Mouse (Mus musculus): ENCODE data around the gene Srd5a1. TPM values are rescaled to one million over a fixed set of nuclear protein-coding genes. Genes with fewer than 3 reads are reported as not detected.
"Not testable (repeated sequence)": the region's sequence is repeated elsewhere in the genome, so short reads cannot be mapped to it uniquely, and the experiment has no call there.

Srd5a1 gene
- total and polyA plus RNA-seq, 3 experiments: 7.7 to 10.5 TPM; not detected in 1

GRCm38 (mm10) chr13:69572594-69572993 lies 38.6 kb downstream of the Srd5a1 start:
- H3K79me2 ChIP-seq (ENCODE audit: control insufficient read depth, insufficient read depth, low read length, poor library complexity): no peaks in the 10 kb centered on the region
- H3K9ac ChIP-seq (ENCODE audit: control insufficient read depth, low read depth, low read length, poor library complexity, severe bottlenecking): no peak overlapping the region
- H3K27me3 ChIP-seq (ENCODE audit: control insufficient read depth in 1 of 2, insufficient read depth in 2 of 2, low read length in 2 of 2): no peaks in the 10 kb centered on the region
- no peak for DNase-seq (ENCODE audit: low read depth, low spot score)
- TF ChIP-seq E2F4 (IDR thresholded peaks at IDR 0.05; ENCODE audit: borderline replicate concordance, low read depth, low read length): no peak
- no peak for TF ChIP-seq BHLHE40 (IDR thresholded peaks at IDR 0.05; ENCODE audit: borderline replicate concordance, low read depth, low read length)
- no peak for TF ChIP-seq USF2 (IDR thresholded peaks at IDR 0.05; ENCODE audit: borderline replicate concordance in 1 of 2, insufficient read depth in 1 of 2, low read depth in 1 of 2, low read length in 2 of 2)
- TF ChIP-seq MAX (IDR thresholded peaks at IDR 0.05; ENCODE audit: low read length): no peak
- TF ChIP-seq ZC3H11A (IDR thresholded peaks at IDR 0.05; ENCODE audit: low read depth, low read length): no peak
- no peak for TF ChIP-seq MAZ (IDR thresholded peaks at IDR 0.05; ENCODE audit: low read depth, low read length)
- no peak for TF ChIP-seq EP300 (IDR thresholded peaks at IDR 0.05; ENCODE audit: low read depth in 1 of 2, low read length in 2 of 2)
- no peak for TF ChIP-seq MAFK (IDR thresholded peaks at IDR 0.05; ENCODE audit: borderline replicate concordance, low read depth, low read length)
- H3K4me1 ChIP-seq (ENCODE audit: control insufficient read depth in 1 of 2, insufficient read depth in 2 of 2, low read length in 2 of 2): no peaks in the 10 kb centered on the region
- H3K9me3 ChIP-seq (replicated peaks; ENCODE audit: insufficient read depth, low read length): no peaks in the 10 kb centered on the region
- no peaks in the 10 kb centered on the region for H3K36me3 ChIP-seq (ENCODE audit: control insufficient read depth in 1 of 2, insufficient read depth in 2 of 2, low read length in 2 of 2)
- no peak overlapping the region for H3K27ac ChIP-seq (ENCODE audit: control insufficient read depth, low read depth, low read length)
- no peak overlapping the region for H3K4me3 ChIP-seq (ENCODE audit: control insufficient read depth in 1 of 2, insufficient read depth in 1 of 2, low read depth in 2 of 2, low read length in 2 of 2)

GRCm38 (mm10) chr13:69569201-69569600 lies 42.0 kb downstream of the Srd5a1 start:
- H3K9ac ChIP-seq (ENCODE audit: control insufficient read depth, low read depth, low read length, poor library complexity, severe bottlenecking): no peak overlapping the region
- H3K79me2 ChIP-seq (ENCODE audit: control insufficient read depth, insufficient read depth, low read length, poor library complexity): no peaks in the 10 kb centered on the region
- DNase-seq (ENCODE audit: low read depth, low spot score): no peak
- H3K27me3 ChIP-seq (ENCODE audit: control insufficient read depth in 1 of 2, insufficient read depth in 2 of 2, low read length in 2 of 2): no peaks in the 10 kb centered on the region
- H3K36me3 ChIP-seq (ENCODE audit: control insufficient read depth in 1 of 2, insufficient read depth in 2 of 2, low read length in 2 of 2): peaks cover 0 to 8% of the 10 kb centered on the region in 2 experiments; a peak in 2 of 4 replicates
- H3K4me3 ChIP-seq (ENCODE audit: control insufficient read depth in 1 of 2, insufficient read depth in 1 of 2, low read depth in 2 of 2, low read length in 2 of 2): no peak overlapping the region
- peaks cover 2 to 5% of the 10 kb centered on the region in 2 experiments; a peak in 3 of 4 replicates for H3K4me1 ChIP-seq (ENCODE audit: control insufficient read depth in 1 of 2, insufficient read depth in 2 of 2, low read length in 2 of 2)
- H3K9me3 ChIP-seq (replicated peaks; ENCODE audit: insufficient read depth, low read length): no peaks in the 10 kb centered on the region
- no peak overlapping the region for H3K27ac ChIP-seq (ENCODE audit: control insufficient read depth, low read depth, low read length)
- TF ChIP-seq CTCF (IDR thresholded peaks at IDR 0.05 in 2 of 3, conservative IDR thresholded peaks at IDR 0.05 in 1 of 3; ENCODE audit: control insufficient read depth in 1 of 3, insufficient read depth in 1 of 3, low read depth in 2 of 3, low read length in 3 of 3, poor library complexity in 1 of 3, severe bottlenecking in 1 of 3) (no peak), POLR2AphosphoS2 (IDR thresholded peaks at IDR 0.05; ENCODE audit: low read length) (no peak), ZKSCAN1 (IDR thresholded peaks at IDR 0.05; ENCODE audit: low read depth, low read length) (no peak), TBP (IDR thresholded peaks at IDR 0.05; ENCODE audit: low read depth, low read length) (no peak), NELFE (IDR thresholded peaks at IDR 0.05; ENCODE audit: low read depth, low read length) (no peak)

- H3K4me3 ChIP-seq (ENCODE audit: control insufficient read depth in 1 of 2, insufficient read depth in 1 of 2, low read depth in 2 of 2, low read length in 2 of 2); H3K27me3 ChIP-seq (ENCODE audit: control insufficient read depth in 1 of 2, insufficient read depth in 2 of 2, low read length in 2 of 2); DNase-seq (ENCODE audit: low read depth, low spot score); H3K9ac ChIP-seq (ENCODE audit: control insufficient read depth, low read depth, low read length, poor library complexity, severe bottlenecking); H3K9me3 ChIP-seq (replicated peaks; ENCODE audit: insufficient read depth, low read length); H3K79me2 ChIP-seq (ENCODE audit: control insufficient read depth, insufficient read depth, low read length, poor library complexity); H3K27ac ChIP-seq (ENCODE audit: control insufficient read depth, low read depth, low read length): not testable (repeated sequence)
- Histone ChIP-seq H3K4me1 (ENCODE audit: control insufficient read depth in 1 of 2, insufficient read depth in 2 of 2, low read length in 2 of 2) (peaks cover 5 to 18% of the 10 kb centered on the region in 2 experiments; a peak in 3 of 4 replicates), H3K36me3 (ENCODE audit: control insufficient read depth in 1 of 2, insufficient read depth in 2 of 2, low read length in 2 of 2) (peaks cover 0 to 16% of the 10 kb centered on the region in 2 experiments; a peak in 2 of 4 replicates)
These were observed 45.8 kb downstream of the Srd5a1 start for GRCm38 (mm10) chr13:69565401-69565800.
